Mouse (Mus musculus): ENCODE results near the gene Arhgap8. TPM values are rescaled to one million over a fixed set of nuclear protein-coding genes. Genes with fewer than 3 reads are reported as not detected.
"Not testable (repeated sequence)": the region's sequence is repeated elsewhere in the genome, so short reads cannot be mapped to it uniquely, and the experiment has no call there.

Arhgap8 gene
- polyA plus RNA-seq, 1 experiment, result not detected

DNA sequence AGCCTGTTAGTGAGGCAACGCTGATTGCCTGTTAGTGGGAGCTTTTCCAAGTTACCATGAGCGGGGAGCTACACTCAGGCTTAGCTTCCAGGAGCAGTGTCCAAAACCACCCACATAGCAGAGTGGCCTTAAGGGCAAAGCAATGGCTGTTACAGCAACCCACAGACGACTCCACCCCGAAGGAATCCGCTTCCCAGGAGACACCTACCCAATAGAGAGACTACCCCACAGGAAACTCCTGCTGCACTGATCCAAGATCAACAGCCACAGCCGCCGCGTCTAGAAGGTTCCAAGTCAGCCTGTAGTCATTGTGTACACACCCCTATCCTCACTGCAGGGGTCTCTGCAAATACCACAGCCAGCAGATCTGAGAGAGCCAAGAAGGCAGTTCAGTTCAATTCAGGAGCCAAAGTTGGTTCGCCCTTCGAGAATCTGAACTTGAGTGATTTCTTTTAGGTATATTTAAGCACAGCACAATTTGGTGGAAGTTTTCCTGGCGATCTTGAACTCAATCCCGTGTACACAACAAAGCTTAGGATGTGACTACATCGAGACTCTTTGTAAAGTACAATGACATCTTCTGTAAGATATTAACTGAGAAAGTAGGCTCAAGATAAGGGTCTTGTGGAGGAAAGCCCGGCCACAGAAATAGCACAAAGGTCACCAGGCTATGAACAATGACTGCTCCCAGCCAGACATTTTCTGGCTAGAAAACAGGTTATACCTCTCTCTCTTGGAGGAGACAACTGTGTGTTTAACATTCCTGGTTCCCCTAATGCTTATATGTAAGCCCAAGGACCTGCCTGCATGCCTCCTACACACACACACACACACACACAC, 7.1 kb upstream of the Arhgap8 start:
- Histone ChIP-seq H3K4me3 (ENCODE audit: insufficient read depth, low read depth, low read length) (no peak overlapping the region), H3K27ac (replicated peaks; ENCODE audit: low read depth, low read length) (peak overlapping the region; percentile 88), H3K4me1 (ENCODE audit: control insufficient read depth, insufficient read depth, insufficient read length, low read length) (peaks cover 17% of the 10 kb centered on the region; the same call in 1 of the 2 replicates)

DNA sequence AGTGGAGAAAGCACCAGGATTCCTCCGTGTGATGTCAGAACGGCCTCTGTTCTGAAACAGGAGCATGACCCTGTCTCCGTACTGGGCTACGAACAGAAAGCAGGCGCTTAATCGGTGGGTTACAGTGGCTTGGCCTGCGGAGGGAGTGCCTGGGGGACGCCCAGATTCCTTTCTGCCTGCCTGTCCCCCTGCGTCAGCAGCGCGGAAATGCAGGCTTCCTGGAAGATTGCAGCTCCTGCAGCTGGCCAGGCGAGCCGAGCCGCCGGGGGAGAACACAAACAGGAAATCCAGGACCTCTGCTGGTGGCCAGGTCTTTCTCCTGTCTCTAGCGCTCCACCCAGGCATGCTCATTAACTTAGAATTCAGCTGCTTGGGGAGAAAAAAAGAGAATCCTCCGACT, 5.1 kb upstream of the Arhgap8 start:
- Histone ChIP-seq H3K4me1 (ENCODE audit: control insufficient read depth, insufficient read depth, insufficient read length, low read length) (peaks cover 17% of the 10 kb centered on the region; the same call in 1 of the 2 replicates), H3K4me3 (ENCODE audit: insufficient read depth, low read depth, low read length) (peak overlapping the region; percentile 42), H3K27ac (replicated peaks; ENCODE audit: low read depth, low read length) (peak overlapping the region; percentile 98)

DNA sequence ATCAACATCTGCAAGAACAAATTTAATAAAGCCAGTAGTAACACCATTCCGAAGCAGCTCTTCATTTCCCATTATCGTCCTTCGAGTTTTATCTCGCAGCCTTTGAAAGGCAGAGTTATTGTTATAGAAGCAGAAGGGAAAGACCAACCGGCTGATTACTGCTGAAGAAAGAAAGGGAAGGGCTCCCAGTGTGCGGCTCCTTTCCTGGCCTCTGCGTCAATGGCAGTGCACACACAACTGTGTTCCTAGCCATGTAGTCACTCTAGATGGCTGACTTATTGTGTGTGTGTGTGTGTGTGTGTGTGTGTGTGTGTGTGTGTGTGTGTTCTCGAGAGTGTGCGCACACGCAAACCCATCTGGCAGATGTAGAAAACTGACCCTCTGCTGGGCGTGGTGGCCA, 4.7 kb upstream of the Arhgap8 start:
- peaks cover 17% of the 10 kb centered on the region; the same call in 1 of the 2 replicates for H3K4me1 ChIP-seq (ENCODE audit: control insufficient read depth, insufficient read depth, insufficient read length, low read length)
- peak overlapping the region; percentile 91 for H3K27ac ChIP-seq (replicated peaks; ENCODE audit: low read depth, low read length)
- peak overlapping the region; percentile 22; the same call in 1 of the 2 replicates for H3K4me3 ChIP-seq (ENCODE audit: insufficient read depth, low read depth, low read length)

DNA sequence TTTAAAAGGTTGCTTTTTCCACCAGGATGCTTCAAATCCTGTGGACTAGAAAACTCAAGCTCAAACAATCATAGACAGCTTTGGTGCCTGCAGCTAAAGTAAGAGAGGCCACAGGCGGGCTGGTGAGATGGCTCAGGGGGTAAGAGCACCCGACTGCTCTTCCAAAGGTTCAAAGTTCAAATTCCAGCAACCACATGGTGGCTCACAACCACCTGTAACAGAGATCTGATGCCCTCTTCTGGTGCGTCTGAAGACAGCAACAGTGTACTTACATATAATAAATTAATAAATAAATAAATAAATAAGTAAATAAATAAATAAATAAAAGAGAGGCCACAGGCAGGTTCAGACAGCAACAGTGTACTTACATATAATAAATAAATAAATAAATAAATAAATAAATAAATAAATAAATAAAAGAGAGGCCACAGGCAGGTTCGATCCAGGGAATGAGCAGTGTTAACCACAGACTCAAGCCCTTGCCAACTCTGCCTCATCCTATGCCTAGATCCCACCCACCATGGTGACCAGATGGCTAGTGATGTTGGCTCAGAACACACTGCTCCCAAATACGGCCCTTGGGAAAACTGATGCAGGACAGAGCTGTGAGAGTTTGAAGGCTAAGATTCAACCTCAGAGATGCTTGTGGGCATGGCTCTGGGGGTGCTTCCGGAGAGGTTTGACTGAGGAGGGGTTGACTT, 2.1 kb upstream of the Arhgap8 start:
- not testable (repeated sequence) for H3K4me1 ChIP-seq (ENCODE audit: control insufficient read depth, insufficient read depth, insufficient read length, low read length); H3K27ac ChIP-seq (replicated peaks; ENCODE audit: low read depth, low read length); H3K4me3 ChIP-seq (ENCODE audit: insufficient read depth, low read depth, low read length)

DNA sequence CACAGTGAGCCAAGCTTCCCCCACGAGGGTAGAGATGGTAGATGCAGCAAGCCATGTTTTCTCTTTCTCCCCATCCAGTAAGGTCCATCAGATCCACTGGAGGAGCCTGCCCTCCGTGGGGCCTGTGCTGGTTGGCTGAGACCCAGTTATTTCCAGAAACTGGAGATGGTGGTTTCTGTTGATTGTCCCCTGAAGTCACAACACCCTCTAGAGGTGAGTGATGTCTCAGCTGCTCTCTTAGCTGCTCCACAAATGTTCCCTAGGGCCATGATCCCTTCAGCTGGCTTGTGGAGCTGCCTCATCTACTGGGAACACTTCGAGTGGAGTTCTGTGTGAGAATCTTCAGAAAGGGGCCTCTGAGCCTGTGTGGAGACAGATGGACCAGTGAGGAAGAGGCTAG, 1.1 kb upstream of the Arhgap8 start:
- H3K4me1 ChIP-seq (ENCODE audit: control insufficient read depth, insufficient read depth, insufficient read length, low read length), result peaks cover 2% of the 10 kb centered on the region; the same call in 1 of the 2 replicates
- H3K27ac ChIP-seq (replicated peaks; ENCODE audit: low read depth, low read length), result no peak overlapping the region
- H3K4me3 ChIP-seq (ENCODE audit: insufficient read depth, low read depth, low read length), result no peak overlapping the region

DNA sequence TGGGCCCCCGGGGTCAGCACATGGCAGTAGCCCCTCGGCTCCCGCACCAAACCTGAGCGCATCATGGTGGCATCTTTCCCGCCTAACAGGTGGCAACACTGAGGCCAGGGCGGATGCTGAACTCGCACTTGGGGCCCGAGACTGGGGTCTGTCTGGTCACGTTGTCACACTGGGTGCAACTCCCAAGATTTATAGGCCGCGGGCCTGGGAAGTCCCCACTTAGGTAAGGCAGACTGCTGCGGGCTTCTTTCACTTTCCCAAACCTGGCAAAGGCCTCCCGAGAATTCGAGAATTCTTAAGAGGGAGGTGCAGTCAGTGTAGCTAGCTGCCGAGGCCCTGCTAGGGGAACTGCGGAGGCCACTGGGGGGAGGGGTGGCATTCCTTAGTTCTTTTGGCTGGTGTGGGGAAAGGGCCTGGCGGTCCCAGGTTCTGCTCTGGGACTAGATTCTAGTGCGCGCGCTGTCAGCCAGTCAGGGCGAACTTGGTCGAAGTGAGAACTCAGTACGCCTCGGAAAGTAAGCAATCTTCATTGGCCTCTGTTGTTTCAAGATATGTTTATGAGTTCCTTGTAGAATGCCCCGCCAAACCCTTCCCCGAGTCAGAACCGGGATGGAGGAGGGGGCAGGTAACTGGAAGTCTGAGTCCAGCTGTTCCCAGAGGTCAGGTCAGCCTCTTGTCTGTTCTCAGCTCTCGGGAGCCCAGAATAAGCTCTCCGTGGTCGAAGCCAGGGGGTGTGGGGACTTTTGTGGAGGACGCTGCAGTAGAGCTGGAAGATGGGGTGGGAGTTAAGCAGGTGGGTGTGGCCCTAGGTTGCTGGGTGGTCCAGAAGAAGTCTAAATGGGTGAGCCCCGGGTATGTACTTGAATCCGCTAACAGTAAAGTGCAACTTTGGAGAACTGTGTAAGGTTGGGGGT, 696 bp downstream of the Arhgap8 start:
- Histone ChIP-seq H3K4me3 (ENCODE audit: insufficient read depth, low read depth, low read length) (peak overlapping the region; percentile 61), H3K27ac (replicated peaks; ENCODE audit: low read depth, low read length) (0 out of 2 replicates have a peak overlapping the region, but pooled peaks have one; percentile 5), H3K4me1 (ENCODE audit: control insufficient read depth, insufficient read depth, insufficient read length, low read length) (no peaks in the 10 kb centered on the region)

DNA sequence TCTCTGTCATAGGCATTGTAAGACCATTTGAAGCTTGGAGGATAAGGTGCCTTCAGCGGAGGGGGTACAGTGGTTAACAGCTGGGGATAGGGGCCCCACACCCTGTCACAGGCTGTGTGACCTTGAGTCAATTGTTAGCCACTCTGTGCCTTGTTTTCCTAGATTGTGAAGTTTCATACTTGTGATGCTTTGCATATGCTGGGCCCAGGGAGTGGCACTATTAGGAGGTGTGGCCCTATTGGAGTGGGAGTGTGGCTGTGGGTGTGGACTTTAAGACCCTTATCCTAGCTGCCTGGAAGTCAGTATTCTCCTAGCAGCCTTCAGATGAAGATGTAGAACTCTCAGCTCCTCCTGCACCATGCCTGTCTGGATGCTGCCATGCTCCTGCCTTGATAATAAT, 3.8 kb downstream of the Arhgap8 start:
- H3K4me1 ChIP-seq (ENCODE audit: control insufficient read depth, insufficient read depth, insufficient read length, low read length); H3K4me3 ChIP-seq (ENCODE audit: insufficient read depth, low read depth, low read length); H3K27ac ChIP-seq (replicated peaks; ENCODE audit: low read depth, low read length): not testable (repeated sequence)

DNA sequence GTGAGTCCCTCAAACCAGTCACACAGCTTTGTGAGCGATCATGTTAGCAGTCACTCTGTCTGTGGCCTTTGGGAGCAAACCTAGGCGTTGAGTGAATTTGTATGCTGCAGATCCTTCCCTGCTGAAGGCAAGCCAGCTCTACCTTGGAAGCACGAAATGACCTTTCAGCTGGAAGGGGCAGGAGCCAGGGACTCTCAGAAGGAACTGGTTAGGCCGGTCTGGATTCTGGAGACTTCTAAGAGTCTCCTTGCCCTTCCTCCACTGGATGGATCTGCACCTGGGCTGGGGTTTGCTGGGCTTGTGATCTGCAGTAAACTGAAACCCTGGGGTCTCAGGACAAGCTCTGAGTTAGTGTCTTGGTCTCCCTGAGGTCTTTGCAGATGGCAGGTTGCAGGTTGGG, 4.3 kb downstream of the Arhgap8 start:
- Histone ChIP-seq H3K4me1 (ENCODE audit: control insufficient read depth, insufficient read depth, insufficient read length, low read length) (no peaks in the 10 kb centered on the region), H3K4me3 (ENCODE audit: insufficient read depth, low read depth, low read length) (no peak overlapping the region), H3K27ac (replicated peaks; ENCODE audit: low read depth, low read length) (no peak overlapping the region)

DNA sequence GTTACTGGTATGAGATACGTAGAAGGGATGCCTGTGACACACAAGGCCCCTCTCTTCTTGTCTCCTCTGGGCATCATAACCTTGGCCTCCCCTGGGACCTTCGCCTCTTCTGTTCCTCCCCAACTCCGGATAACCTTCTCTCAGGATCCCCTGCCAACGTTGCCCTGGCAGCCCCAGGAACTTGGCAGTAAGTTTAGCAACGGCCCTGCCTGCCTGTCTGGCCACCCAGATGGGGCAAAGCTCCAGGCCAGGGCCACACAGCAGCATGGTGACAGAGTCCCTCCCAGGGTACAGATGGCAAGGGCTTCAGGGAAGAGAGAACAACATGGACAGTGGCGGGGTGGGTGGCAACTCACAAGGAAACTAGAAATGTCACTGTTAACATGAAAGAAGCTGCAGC, 9.8 kb downstream of the Arhgap8 start:
- H3K4me1 ChIP-seq (ENCODE audit: control insufficient read depth, insufficient read depth, insufficient read length, low read length), result no peaks in the 10 kb centered on the region; the same call in none of the 2 replicates
- H3K4me3 ChIP-seq (ENCODE audit: insufficient read depth, low read depth, low read length), result no peak overlapping the region
- no peak overlapping the region for H3K27ac ChIP-seq (replicated peaks; ENCODE audit: low read depth, low read length)

DNA sequence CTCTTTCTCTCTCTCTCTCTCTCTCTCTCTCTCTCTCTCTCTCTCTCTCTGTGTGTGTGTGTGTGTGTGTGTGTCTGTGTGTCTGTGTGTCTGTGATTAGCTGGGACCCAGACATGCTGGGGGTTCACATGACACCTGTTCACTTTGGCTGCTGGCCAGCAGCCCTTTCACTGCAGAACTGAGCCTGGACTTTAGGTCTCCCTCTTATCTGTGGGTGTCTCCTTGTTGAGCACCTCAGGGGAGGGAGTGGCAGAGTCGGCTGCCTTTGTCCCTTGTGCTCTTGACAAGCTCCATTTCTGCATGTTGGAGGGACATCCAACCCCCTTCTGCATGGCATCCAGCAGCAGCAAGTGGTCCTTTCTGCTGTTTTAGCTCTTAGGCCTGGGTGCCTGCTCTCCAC, 11.0 kb downstream of the Arhgap8 start:
- H3K4me3 ChIP-seq (ENCODE audit: insufficient read depth, low read depth, low read length), result no peak overlapping the region
- no peaks in the 10 kb centered on the region; the same call in none of the 2 replicates for H3K4me1 ChIP-seq (ENCODE audit: control insufficient read depth, insufficient read depth, insufficient read length, low read length)
- H3K27ac ChIP-seq (replicated peaks; ENCODE audit: low read depth, low read length), result no peak overlapping the region

DNA sequence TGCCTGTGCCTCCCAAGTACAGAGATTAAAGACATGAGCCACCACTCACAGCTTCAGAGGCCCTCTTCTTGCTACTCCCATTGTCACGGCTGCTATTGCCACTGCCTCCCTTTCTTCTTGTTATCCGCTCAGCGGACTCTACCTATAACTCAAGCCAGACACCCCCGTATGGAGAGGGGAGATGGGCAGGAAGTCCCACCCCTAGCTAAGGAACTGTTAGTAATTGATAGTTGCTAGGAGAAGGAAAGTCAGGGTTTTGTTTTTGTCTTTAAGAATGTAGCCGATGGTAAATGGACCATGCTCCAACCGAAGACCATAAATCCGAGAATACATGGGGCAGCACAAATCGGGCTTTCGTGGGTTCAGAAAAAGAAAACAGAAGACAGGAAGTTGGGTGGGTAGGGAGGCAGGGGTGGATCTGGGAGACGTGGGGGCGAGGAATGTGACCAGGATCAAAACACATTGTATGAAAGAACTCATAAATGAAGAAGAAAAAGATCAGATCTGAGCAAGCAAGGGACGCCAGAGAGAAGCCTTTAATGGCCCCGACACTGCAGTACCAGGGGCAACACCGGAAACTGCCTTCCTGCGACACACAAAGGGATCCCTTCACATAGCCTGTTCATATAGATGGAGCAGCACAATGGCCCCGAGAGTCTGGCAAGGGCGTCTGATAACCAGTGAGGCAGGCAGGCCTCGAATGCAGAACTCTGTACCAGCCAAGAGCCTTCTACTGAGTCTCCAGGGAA, 12.0 kb downstream of the Arhgap8 start:
- Histone ChIP-seq H3K27ac (replicated peaks; ENCODE audit: low read depth, low read length) (no peak overlapping the region), H3K4me1 (ENCODE audit: control insufficient read depth, insufficient read depth, insufficient read length, low read length) (no peaks in the 10 kb centered on the region; the same call in none of the 2 replicates), H3K4me3 (ENCODE audit: insufficient read depth, low read depth, low read length) (no peak overlapping the region)

DNA sequence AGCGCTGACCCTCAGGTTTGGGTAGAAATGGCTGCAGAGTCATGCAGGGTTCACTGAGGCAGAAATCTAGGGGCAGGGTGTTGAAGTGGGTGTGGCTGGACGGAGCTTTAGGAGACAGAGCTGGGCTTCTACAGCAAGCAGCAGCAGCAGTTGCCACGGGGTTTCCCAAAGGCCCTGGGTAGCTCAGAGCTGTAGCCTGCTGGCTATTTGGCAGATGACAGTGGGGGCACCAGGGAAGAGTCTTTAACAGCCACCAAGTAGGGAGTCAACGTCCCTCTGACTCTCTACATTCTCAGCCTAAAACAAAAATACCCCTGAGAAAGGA, 12.5 kb downstream of the Arhgap8 start:
- no peak overlapping the region for H3K27ac ChIP-seq (replicated peaks; ENCODE audit: low read depth, low read length)

DNA sequence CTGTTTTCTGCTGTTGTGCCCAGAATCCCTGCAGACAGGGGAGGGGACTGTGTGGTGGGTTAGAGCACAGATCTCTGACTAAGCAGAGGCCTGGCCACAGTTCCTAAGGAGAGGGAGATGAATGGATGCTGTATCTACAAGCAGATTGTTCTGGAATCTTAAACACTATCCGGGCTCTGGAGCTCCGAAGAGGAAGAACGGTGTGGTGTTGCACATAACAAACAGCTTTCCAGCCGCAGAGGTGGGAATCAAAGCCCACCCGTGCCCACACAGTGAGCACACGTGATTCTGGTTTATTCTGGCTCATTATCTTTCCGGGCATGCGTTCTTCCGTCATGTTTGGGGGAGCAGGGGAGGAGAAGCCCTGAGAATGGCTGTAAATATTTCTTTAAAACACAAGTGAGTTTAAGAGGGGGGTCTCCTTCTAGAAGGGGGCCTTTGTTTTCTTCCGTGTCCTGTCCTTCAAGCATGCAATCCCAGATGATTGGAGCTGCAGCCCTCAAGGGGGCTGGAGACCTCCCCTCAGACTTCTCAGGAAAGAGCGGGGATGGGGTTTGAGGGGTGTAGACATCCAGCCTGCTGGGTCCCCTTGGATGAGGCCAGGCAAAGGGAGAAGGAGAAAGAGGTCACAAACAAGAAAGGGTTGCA, 16.6 kb downstream of the Arhgap8 start:
- H3K4me1 ChIP-seq (ENCODE audit: control insufficient read depth, insufficient read depth, insufficient read length, low read length), result no peaks in the 10 kb centered on the region; the same call in none of the 2 replicates
- no peak overlapping the region for H3K27ac ChIP-seq (replicated peaks; ENCODE audit: low read depth, low read length)
- H3K4me3 ChIP-seq (ENCODE audit: insufficient read depth, low read depth, low read length), result no peak overlapping the region

More for the DNA sequence above, 12.5 kb downstream of the Arhgap8 start:
- H3K4me1 ChIP-seq (ENCODE audit: control insufficient read depth, insufficient read depth, insufficient read length, low read length), result no peaks in the 10 kb centered on the region; the same call in none of the 2 replicates
- H3K4me3 ChIP-seq (ENCODE audit: insufficient read depth, low read depth, low read length), result no peak overlapping the region

DNA sequence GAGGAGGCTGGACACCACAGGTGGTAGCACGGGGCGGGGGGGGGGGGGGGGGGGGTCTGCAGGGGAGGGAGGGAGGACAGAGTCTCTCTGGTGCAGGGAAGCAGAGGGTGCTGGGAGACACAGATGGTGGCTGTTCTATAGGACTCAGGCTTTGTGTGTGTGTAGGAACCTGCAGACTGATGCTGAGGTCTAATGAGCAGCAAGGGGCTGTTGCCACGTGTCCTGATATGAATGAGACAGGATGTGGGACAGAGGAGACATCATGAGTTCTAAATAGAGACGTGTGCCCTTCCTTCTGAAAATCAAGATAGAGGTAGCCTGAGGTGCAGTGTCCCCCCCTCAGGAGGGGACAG, 17.1 kb downstream of the Arhgap8 start:
- no peak overlapping the region for H3K4me3 ChIP-seq (ENCODE audit: insufficient read depth, low read depth, low read length)

More for the DNA sequence above, 17.1 kb downstream of the Arhgap8 start:
- H3K27ac ChIP-seq (replicated peaks; ENCODE audit: low read depth, low read length), result no peak overlapping the region
- no peaks in the 10 kb centered on the region; the same call in none of the 2 replicates for H3K4me1 ChIP-seq (ENCODE audit: control insufficient read depth, insufficient read depth, insufficient read length, low read length)

Data from brown adipose tissue, adult 24 weeks (tissue).